Mouse (Mus musculus) T-helper 1 cell (primary cell): Measurements from ENCODE around the gene Cpt1a.

Source experiments
- in situ Hi-C: fragments of 300-600 bp; cut with MboI, MseI; formaldehyde crosslinking; loops from one replicate; pipeline ENCODE4 v1.15.1; 2025; ENCODE audit warnings: high pct_unique_total_duplicates

Cpt1a gene

DNA sequence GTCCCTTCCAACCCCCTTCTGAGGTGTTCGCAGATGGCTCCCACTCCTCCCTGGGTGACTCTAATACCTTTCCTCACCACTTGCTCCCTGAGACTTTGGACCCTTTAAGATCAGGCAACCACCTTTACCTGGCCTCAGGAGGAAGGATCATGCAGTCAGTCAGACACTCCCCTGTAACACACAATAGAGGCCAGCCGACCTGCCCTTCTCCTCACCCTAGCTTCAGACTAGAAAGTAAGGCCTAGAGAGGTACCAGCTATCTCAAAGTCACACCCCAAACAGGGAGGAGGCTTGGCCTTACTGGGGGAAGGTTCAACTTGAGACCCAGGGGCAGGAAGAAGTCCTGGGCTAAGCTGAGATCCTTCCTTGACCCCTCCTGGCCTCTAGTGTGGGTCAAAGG, 102.1 kb downstream of the Cpt1a start:
- in situ Hi-C loops: no loop called here

DNA sequence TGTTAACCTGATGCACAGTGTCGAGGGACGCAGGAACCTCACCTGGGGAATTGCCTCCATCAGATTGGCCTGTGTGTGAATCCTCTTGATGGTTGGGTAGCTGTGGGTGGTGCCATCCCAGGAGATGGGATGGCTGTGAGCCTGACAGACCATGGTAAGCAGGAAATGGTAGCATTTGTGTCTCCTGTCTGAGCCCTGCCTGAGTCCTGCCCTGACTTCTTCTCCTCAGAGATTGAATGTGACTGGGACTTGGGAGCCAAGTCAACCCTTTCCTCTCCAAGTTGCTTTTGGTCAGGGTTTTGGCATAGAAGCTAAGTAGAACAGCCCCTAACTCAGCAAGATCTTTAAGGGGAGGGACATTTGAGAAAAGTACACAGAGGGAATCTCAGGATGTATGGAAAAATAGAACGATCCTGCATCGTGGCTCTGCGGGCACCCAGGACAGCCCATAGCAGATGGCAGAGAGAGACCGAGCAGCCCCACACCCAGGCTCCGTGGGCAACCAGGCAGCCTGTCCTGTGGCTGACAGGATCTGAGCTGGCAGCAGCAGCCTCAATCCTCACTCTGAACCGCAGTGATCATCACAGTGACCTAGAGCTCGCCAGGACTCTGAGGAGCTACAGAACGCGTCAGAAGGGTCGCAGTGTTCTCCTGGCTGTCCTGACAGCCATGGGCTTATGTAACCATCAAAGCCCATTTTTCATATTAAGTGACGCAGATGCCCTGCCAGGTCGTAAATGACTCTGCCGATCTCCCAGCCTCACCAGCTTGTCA, 106.1 kb downstream of the Cpt1a start:
- in situ Hi-C loops: no loop called here

DNA sequence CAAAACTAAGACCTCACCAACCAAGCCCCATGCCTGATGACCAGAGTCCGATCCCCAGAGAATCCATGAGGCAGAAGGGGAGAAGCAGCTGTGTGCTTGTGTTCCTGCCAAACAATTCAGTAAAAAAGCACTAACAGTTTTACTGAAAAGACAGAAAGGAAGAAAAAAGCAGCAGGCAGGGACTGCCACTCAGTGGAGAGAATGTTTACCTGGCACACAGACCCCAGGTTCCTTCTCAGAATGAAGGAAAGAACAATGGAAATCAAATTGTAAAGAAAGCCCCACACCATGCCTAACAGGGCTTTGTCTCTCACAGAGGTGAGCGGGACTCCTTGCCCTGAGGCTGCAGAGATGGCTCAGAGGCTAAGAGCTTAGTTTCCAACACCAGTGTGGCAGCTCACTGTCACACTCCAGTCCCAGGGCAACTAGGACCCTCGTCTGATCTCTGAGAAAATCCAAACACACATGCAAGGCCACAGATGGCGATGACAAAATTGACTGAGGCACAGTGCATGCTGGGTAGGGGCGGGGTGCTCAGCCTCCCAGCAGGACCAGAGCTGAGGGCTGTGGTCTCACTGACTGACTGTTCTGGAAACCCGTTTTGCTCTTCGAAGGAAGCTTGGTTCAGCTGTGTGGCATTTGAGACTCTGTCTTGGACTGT, 107.2 kb downstream of the Cpt1a start:
- in situ Hi-C loops: no loop called here

DNA sequence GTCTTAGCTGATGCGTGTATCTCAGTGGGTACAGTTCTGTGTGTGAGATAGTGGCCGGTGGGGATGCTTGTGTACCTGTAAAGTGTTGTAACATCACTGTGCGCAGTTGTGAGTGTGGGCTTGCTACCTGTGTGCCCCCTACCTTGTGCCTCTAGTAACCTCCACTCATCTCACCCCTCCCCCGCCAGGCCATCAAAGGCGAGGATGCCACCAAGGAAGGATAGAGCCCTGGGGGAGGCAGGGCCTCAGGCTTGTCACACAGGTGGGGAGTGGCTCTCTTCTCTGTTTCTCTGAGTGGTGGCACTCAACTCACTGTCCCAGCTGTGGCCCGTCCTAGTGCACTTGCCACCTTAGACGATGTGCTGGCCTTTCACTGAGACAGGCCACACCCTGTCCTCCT, 108.9 kb downstream of the Cpt1a start:
- in situ Hi-C loops: no loop called here

- in situ Hi-C loops: no loop called here
Measured at GRCm38 (mm10) chr19:3431969-3432368, 109.8 kb downstream of the Cpt1a start.

GRCm38 (mm10) chr19:3434124-3434523, 112.0 kb downstream of the Cpt1a start:
- in situ Hi-C loops: no loop called here

DNA sequence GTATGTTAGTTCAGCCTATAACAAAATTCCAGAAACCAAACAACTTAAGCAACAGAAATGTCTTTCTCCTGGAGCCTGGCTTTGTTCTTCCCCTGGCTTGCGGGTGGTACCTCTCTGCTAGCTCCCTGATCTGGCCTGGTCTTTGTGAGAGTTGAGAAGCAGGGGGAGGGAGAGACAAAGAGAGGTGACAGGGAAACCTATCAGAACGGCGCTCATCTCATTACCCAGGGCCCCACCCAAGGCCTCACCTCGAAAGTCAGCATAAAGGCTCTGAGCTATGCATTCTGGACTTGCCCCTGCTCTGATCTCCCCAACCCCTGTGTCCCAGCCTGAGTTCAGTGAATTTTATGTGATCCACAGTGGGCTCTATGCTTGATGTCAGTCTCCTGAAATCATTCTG, 112.5 kb downstream of the Cpt1a start:
- in situ Hi-C loops: no loop called here
